Mouse (Mus musculus) hindbrain, embryonic 16.5 days (tissue): ENCODE data around the gene Rnf157. TPM values are rescaled to one million over a fixed set of nuclear protein-coding genes. Genes with fewer than 3 reads are reported as not detected.
A peak's percentile ranks its signal among the peaks of the same experiment; 100 is the strongest.

Source experiments
- ATAC-seq: fragments of 200-750 bp; cut with Nextera tagmentation; 2 replicates; pipeline ENCODE4 v1.8.0; 2017; ENCODE audit warnings: moderate TSS enrichment, moderate library complexity
- H3K27ac ChIP-seq: fragments of 300-500 bp; sonication (generic); 2 replicates; pipeline ENCODE4 v1.5.1; 2014; ENCODE audit warnings: low read depth, mild to moderate bottlenecking, control low read depth, low read length, moderate library complexity
- H3K27me3 ChIP-seq: fragments of 300-500 bp; sonication (generic); replicated peaks from 2 replicates; pipeline ENCODE4 v1.6.1; 2014; ENCODE audit warnings: low read length; ENCODE audit not compliant: control insufficient read depth, insufficient read depth
- H3K36me3 ChIP-seq: fragments of 300-500 bp; sonication (generic); 2 replicates; pipeline ENCODE4 v1.6.1; 2014; ENCODE audit warnings: mild to moderate bottlenecking, low read length, moderate library complexity, mixed read lengths; ENCODE audit not compliant: control insufficient read depth, insufficient read depth
- H3K4me1 ChIP-seq: fragments of 300-500 bp; sonication (generic); 2 replicates; pipeline ENCODE4 v1.6.1; 2014; ENCODE audit warnings: low read depth, low read length; ENCODE audit not compliant: control insufficient read depth, insufficient read depth
- H3K4me2 ChIP-seq: fragments of 300-500 bp; sonication (generic); 2 replicates; pipeline ENCODE4 v1.6.1; 2014; ENCODE audit warnings: mild to moderate bottlenecking, low read length, control low read depth, moderate library complexity
- H3K4me3 ChIP-seq: fragments of 300-500 bp; sonication (generic); 2 replicates; pipeline ENCODE4 v1.5.1; 2014; ENCODE audit warnings: mild to moderate bottlenecking, low read length, control low read depth, moderate library complexity
- H3K9ac ChIP-seq: fragments of 300-500 bp; sonication (generic); 2 replicates; pipeline ENCODE4 v1.6.1; 2014; ENCODE audit warnings: low read depth, mild to moderate bottlenecking, control low read depth, low read length, moderate library complexity
- H3K9me3 ChIP-seq: fragments of 300-500 bp; sonication (generic); 2 replicates; pipeline ENCODE4 v1.6.1; 2014; ENCODE audit warnings: mild to moderate bottlenecking, low read length, moderate library complexity; ENCODE audit not compliant: control insufficient read depth
- WGBS: fragments of 180-500 bp; shearing (Covaris S2); extraction: QIAGEN DNeasy Blood & Tissue Kit; methylation state at CpG from one replicate; pipeline ENCODE4 v1.1.7; 2014; 5-methylcytosine and 5-hydroxymethylcytosine counted together
- polyA plus RNA-seq: library from polyadenylated mRNA; unstranded; fragments of >200 nt; fragmentation: Nextera tagmentation; extraction: Ambion mirVana; gene quantifications from 2 replicates; pipeline ENCODE4 v1.2.1, GENCODE M21; 2015

Rnf157 gene
- polyA plus RNA-seq, 1 experiment from 2014 or later, result 28.5 TPM

DNA sequence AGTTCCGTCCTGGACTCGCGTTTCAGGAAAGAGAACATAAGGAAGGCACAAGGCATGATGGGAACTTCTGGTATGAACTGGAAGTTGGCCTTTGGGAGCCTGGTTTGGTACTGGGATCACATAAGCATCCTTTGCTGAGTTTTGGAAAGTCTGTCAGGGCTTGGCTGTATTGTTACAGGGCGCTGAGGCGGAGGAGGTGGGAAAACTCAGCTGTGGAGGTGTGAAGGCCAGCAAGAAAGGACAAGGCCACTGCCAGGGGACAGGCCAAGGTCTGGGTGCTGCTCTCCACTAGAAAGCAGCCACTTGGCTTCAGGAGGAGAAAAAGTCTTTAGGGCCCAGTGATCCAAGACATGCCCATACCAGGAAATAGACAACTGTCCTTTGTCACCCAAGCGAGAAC lies 30.5 kb upstream of the Rnf157 start:
- peaks cover 4% of the 10 kb centered on the region; the same call in 1 of the 2 replicates for H3K4me1 ChIP-seq
- peaks cover 10% of the 10 kb centered on the region for H3K27me3 ChIP-seq
- H3K4me3 ChIP-seq, result no peak overlapping the region
- H3K9me3 ChIP-seq, result no peaks in the 10 kb centered on the region
- 85% methylated on average over 6 of the region's 6 CpGs for WGBS
- H3K4me2 ChIP-seq, result no peak overlapping the region
- peak overlapping the region; percentile 29; the same call in 1 of the 2 replicates for H3K9ac ChIP-seq
- H3K27ac ChIP-seq, result no peak overlapping the region
- no peaks in the 10 kb centered on the region for H3K36me3 ChIP-seq
- no peak for ATAC-seq

DNA sequence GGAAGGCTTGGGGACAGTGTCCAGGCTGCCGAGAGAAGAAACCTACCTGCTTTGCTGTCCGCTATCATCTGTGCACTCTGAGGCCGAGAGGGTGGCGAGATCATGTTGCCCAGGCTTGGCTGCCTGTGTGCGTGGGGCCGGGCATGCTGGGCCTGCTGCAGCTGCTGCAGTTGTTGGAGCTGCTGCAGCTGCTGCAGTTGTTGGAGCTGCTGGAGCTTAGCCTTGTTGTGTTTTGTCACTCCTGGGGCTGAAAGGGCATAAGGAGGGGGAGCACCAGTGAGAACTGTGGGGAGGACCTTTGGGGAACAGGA lies 30.0 kb upstream of the Rnf157 start:
- no peak overlapping the region for H3K4me2 ChIP-seq
- H3K4me3 ChIP-seq, result no peak overlapping the region
- H3K9me3 ChIP-seq, result no peaks in the 10 kb centered on the region
- no peak overlapping the region for H3K9ac ChIP-seq
- 79% methylated on average over 6 of the region's 6 CpGs for WGBS
- no peak for ATAC-seq
- H3K27me3 ChIP-seq, result peaks cover 10% of the 10 kb centered on the region
- no peaks in the 10 kb centered on the region for H3K36me3 ChIP-seq
- peaks cover 4% of the 10 kb centered on the region; the same call in 1 of the 2 replicates for H3K4me1 ChIP-seq
- no peak overlapping the region for H3K27ac ChIP-seq

DNA sequence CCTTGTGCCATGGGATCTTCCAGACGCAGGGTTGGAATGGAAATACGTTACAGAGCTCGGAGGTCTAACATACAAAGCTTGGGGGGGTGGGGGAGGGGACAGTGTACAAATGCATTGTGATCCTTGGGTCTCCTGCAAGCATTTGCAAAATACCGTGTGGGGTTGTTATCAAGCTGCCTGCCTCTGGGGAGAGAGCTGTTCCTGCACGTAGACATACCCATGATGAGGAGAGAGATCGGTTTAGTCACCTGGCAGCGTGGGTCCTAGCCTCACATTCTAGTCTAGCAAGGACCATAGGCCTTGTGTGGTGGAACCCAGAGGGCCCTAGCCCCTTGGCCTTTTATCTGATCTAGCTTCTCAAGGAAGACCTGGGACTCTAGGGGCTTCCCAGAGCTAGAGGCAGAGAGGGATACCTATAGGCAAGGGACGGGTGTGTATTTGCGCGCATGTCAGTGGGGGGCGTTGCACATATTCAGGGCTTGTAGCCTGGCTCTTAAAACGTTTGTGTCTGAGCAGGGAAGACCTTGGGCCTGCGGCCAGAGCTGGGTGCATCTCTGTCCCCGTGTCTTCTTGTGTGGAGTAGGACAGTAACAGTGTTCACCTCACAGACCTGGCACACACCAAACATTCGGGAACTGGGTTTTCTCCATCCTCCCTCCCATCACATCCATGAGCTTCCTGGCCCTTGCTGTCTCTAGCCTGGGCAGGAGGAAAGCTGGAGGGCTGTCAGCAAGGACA lies 29.5 kb upstream of the Rnf157 start:
- H3K27ac ChIP-seq, result no peak overlapping the region

DNA sequence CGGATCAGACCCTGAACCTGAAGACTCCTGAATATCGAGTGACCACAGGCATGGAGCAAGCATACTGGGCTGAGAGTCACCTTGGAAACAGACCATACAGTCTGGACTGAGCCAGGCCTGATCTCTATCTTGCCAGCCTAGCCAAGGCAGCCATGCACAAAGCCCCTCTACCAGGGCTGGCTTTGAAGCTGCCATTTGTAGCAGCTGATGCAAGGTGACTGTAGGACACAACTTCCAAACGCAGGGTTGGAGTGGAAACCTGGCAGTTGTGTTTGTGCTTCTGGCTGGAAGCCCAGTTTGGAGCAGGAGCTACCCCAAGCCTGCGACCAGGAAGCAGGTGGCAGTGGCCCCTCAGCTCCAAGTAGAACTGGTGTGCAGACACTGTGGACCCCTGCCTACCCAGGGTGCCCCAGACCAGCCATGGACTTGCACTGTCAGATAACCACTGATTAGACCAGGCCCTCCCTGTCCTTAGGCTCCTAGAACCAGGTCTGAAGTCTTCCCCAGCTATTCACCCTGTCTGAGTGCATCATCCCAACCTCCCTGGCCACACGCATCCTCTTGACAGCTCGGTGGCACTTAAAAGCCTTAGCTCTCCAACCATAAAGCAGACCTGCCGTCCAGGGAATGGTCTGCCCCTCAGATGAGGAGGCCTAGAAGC lies 27.7 kb upstream of the Rnf157 start:
- Histone ChIP-seq H3K4me2 (no peak overlapping the region), H3K36me3 (no peaks in the 10 kb centered on the region; the same call in 1 of the 2 replicates), H3K4me1 (peaks cover 16% of the 10 kb centered on the region), H3K9me3 (no peaks in the 10 kb centered on the region), H3K27me3 (no peaks in the 10 kb centered on the region), H3K27ac (no peak overlapping the region), H3K9ac (no peak overlapping the region), H3K4me3 (no peak overlapping the region)
- ATAC-seq, result no peak
- 89% methylated on average over 7 of the region's 7 CpGs for WGBS

More for the DNA sequence above, 29.5 kb upstream of the Rnf157 start:
- Histone ChIP-seq H3K9ac (no peak overlapping the region), H3K4me2 (no peak overlapping the region), H3K9me3 (no peaks in the 10 kb centered on the region), H3K4me1 (peaks cover 4% of the 10 kb centered on the region; the same call in 1 of the 2 replicates), H3K27me3 (peaks cover 10% of the 10 kb centered on the region), H3K36me3 (no peaks in the 10 kb centered on the region; the same call in 1 of the 2 replicates), H3K4me3 (no peak overlapping the region)
- ATAC-seq, result no peak
- 74% methylated on average over 15 of the region's 15 CpGs for WGBS

DNA sequence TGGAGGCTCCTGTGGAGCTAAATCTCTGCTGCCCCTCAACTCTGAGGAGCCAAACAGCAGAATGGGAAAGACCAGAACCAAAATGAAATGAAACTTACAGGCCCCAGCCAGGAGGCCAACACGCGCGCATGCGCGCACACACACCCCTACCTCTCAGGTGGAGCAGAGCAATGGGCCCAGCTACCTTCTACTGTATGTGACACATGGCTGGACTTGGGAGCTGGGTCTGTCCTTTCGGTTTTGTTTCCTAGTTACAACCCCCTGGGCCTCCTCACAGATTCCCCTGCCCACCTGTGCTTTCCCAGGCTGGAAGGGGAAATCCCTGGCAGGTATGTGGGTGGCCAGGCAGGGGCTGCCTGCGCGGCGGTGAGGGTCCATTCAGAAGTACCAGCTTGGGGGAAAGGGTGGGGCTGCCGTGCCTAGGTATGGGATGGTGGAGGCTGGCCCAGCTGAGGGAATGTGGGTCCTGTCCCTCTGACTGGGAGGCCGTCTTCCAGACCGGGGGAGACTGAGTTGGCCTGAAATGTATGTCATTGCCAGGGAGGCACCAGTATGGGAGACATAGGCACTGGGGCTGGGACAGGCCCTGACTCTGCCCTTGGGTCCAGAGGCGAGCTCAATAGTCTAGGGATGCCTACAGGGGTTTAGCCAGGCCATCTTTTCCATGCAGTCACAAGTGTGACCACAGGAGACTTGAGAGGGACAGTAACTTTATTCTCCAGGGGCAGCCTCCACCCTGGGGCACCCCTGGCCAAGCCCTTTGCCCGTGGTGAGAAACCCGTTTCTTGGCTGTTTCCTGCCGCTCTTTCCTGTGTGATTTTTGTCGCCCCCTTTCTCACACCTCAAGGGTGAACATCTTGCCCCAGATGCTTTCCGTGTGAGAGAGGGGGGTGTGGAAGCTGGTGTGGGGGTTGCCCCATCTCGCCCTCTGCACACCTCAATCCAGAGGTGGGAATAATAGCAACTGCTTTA lies 26.7 kb upstream of the Rnf157 start:
- H3K4me1 ChIP-seq, result peaks cover 22% of the 10 kb centered on the region
- ATAC-seq, result no peak
- no peak overlapping the region for H3K9ac ChIP-seq
- WGBS, result 89% methylated on average over 19 of the region's 19 CpGs
- H3K27me3 ChIP-seq, result no peaks in the 10 kb centered on the region
- H3K4me3 ChIP-seq, result no peak overlapping the region
- no peak overlapping the region for H3K27ac ChIP-seq
- H3K9me3 ChIP-seq, result no peaks in the 10 kb centered on the region
- no peak overlapping the region for H3K4me2 ChIP-seq
- H3K36me3 ChIP-seq, result no peaks in the 10 kb centered on the region; the same call in 1 of the 2 replicates

DNA sequence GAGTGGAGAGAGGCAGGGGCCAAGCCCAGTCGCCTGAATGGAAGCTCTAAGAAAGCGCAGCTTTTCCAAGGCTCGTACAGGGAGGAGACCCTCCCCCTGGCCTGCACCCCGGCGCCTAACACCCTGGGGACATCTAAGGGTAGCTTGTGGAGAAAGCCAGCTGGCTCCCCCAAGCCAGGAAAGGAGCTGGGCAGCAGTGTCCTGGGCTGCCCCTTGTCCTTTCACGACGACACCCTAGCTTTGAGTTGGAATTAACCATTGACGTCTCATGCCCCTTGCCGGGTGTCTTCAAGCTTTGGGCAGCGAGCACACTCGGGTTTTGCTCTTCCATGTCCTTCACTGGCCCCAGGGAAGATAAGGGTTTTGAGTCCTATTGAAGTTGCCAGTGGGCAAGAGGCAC lies 24.7 kb upstream of the Rnf157 start:
- no peak overlapping the region for H3K4me2 ChIP-seq
- no peak for ATAC-seq
- no peak overlapping the region for H3K27ac ChIP-seq
- no peaks in the 10 kb centered on the region for H3K9me3 ChIP-seq
- no peak overlapping the region for H3K4me3 ChIP-seq
- no peak overlapping the region for H3K9ac ChIP-seq
- H3K36me3 ChIP-seq, result no peaks in the 10 kb centered on the region; the same call in 1 of the 2 replicates
- H3K27me3 ChIP-seq, result no peaks in the 10 kb centered on the region
- peaks cover 22% of the 10 kb centered on the region for H3K4me1 ChIP-seq
- WGBS, result 75% methylated on average over 11 of the region's 11 CpGs

DNA sequence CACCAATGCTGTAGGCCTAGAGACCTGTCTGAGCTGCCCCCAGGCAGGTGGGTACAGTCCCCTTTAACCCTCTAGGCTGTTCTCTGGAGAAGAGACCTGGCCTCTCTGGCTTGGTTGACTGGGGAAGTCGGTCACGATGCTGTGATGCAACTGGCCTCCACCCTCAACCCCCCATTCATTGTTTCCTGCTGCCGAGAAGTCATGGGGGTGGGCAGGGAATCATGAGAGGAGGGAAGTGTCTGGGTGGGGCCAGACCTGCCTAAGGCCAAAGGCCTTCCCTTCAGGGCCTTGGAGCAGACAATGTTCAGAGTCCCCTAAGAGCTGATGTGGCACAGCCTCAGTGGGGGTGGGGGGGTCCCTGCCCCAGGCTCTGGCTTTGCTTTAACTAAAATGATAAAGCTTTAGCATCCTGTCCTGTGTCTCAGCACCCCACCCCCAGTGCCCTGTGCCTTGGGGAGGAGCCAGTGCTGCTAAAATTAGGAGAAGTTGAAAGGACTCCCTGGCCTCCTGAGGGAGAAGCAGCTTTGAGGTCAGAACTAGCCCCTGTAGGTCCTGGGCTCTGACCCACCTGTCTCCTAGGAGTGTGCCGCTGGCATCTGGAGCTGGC lies 24.0 kb upstream of the Rnf157 start:
- H3K4me1 ChIP-seq, result peaks cover 22% of the 10 kb centered on the region
- no peaks in the 10 kb centered on the region for H3K27me3 ChIP-seq
- no peak overlapping the region for H3K4me3 ChIP-seq
- peak overlapping the region; percentile 45 for H3K9ac ChIP-seq
- H3K27ac ChIP-seq, result no peak overlapping the region
- no peaks in the 10 kb centered on the region; the same call in 1 of the 2 replicates for H3K36me3 ChIP-seq
- WGBS, result 54% methylated on average over 4 of the region's 4 CpGs
- H3K4me2 ChIP-seq, result 0 out of 2 replicates have a peak overlapping the region, but pooled peaks have one; percentile 4
- H3K9me3 ChIP-seq, result no peaks in the 10 kb centered on the region
- no peak for ATAC-seq

DNA sequence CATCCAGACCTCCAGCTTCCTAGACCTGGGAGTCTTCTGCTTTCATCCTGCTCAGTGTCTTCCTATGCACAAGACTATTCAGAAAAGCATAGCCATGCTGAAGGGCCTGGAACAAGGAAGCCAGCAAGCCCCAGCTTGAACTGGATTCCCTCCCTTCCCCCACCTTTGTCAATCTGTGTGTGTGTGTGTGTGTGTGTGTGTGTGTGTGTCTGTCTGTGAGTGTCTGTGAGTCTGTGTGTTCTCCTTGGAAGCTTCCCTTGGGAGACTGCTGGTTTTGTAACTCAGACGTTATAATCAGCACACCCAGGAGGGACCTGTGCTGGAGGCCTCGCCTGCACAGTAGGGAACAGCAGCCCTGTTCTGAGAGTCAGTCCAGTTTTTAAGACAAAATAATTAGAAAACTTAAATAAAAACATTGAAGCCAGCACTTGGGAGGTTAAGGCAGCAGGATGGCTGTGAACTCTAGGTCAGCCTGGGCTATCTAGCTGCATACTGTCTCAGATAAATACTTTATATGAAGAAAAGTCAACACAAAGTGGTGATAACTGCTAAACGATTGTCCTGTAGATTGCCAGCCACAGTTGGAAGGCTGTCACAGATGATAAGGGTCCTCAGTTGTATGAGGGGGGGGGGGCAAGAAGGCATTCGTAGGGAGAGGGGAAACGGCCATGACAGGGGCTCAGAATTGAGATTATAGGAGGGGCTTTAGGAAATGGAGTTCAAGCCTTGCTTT lies 23.3 kb upstream of the Rnf157 start:
- Histone ChIP-seq H3K9ac (no peak overlapping the region), H3K4me2 (peak overlapping the region; percentile 87), H3K4me1 (peaks cover 22% of the 10 kb centered on the region), H3K4me3 (no peak overlapping the region), H3K36me3 (no peaks in the 10 kb centered on the region; the same call in 1 of the 2 replicates), H3K27me3 (no peaks in the 10 kb centered on the region), H3K9me3 (no peaks in the 10 kb centered on the region), H3K27ac (no peak overlapping the region)
- WGBS, result 58% methylated on average over 5 of the region's 5 CpGs
- ATAC-seq, result no peak
